Mouse (Mus musculus) small intestine, adult 2 months (tissue): Measurements from ENCODE around the gene Rabac1.

Experiments
- CTCF ChIP-seq: fragments of 200-500 bp; IDR thresholded peaks from 2 replicates; pipeline ENCODE4 v1.5.1; 2012; ENCODE audit warnings: low read depth, mild to moderate bottlenecking, control low read depth, inconsistent platforms, low read length, moderate library complexity, mixed read lengths; ENCODE audit not compliant: insufficient replicate concordance, insufficient read length; ENCODE audit errors: extremely low read depth
- POLR2A ChIP-seq: fragments of 200-500 bp; IDR thresholded peaks from 2 replicates; pipeline ENCODE4 v1.6.1; 2012; ENCODE audit warnings: low read depth, mild to moderate bottlenecking, control low read depth, inconsistent platforms, low read length, moderate library complexity

GRCm38 (mm10) chr7:24964288-24964687, 8.3 kb downstream of the Rabac1 start:
- TF ChIP-seq CTCF (no peak), POLR2A (no peak)
